Mouse (Mus musculus) ZHBTc4 (cell line): Measurements from ENCODE around the gene Xirp2.
"Not testable (repeated sequence)": the region's sequence is repeated elsewhere in the genome, so short reads cannot be mapped to it uniquely, and the experiment has no call there.

Source experiments
- DNase-seq: peaks from one replicate; pipeline ENCODE4 v3.0.0-alpha.2; 2011; ENCODE audit warnings: low read depth, low spot score

Xirp2 gene

DNA sequence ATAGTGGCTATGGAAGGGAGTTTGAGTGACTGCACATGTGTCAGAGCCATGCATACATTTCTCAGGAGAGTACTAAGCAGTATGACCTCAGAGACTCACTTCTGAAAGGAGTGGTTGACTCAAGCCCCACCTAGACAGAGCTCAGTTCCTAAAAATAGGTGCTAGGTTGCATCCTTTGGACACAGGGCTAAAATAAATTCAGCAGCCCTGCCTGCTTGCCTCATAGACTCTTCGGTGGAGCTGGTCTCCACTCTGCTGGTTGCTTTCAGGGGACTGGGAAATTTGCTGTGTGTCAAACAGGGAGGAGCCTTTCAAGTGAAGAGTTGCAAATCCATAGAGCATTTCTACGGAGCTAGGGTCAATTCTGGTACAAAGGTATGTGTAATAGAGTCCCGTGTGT, at the start of gene Xirp2:
Xirp2 (plus strand) TSS at position 223 of the 400 bp plus-strand sequence.
- no peak for DNase-seq

DNA sequence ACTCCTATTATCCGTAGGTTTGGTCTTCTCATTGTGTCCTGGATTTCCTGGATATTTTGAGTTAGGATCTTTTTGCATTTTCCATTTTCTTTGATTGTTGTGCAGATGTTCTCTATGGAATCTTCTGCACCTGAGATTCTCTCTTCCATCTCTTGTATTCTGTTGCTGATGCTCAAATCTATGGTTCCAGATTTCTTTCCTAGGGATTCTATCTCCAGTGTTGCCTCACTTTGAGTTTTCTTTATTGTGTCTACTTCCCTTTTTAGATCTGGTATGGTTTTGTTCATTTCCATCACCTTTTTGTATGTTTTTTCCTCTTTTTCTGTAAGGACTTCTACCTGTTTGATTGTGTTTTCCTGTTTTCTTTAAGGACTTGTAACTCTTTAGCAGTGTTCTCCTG, 32.4 kb upstream of the Xirp2 start, which contains the start of gene Gm21830:
Gm21830 (plus strand) TSS at position 301 of the 400 bp plus-strand sequence.
- not testable (repeated sequence) for DNase-seq

DNA sequence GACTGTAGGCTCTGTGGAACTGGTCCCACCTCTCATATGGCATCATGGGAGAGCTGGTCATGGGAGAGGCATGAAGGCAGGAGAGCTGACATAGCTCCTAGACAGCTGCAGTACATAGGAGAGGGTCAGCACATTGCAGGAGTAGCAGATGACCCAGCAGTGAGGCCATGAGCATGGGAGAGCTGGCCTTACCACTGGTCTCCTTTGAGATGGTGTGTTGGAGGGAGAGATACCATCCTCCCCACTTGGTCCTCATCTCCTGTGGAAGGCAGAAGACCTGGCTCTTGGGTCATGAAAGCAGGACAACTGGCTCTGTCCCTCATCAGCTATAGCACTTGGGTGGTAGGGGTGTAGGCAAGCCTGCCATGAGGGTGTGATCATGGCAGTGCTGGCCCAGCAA, 24.9 kb upstream of the Xirp2 start:
- DNase-seq = no peak

GRCm38 (mm10) chr2:67422799-67423198, 23.0 kb upstream of the Xirp2 start:
- DNase-seq = no peak

- no peak for DNase-seq
These were observed 12.7 kb upstream of the Xirp2 start, which contains the start of gene Gm26727 for GRCm38 (mm10) chr2:67433081-67433480. TSS of gene Gm26727 (minus strand) at chr2:67433181.

GRCm38 (mm10) chr2:67438309-67438708, 7.5 kb upstream of the Xirp2 start:
- no peak for DNase-seq

DNA sequence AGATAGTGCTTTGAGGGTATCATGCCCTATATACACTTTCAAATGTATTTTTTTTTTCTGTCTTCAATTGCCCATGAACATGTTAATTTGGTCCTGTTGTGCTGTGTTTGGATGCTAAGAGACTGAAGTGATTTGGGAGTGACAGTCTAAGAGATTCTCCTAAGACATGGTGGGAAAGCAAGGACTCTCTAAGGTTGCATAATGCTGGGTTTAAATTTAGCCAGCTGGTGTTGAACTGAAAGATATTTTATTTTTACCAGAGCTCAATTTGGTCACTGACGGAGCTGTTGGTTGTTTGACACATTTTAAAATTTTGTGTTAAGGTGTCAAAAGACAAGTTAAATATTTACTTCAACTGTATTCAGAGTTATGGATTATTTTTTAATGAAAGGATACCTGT, 970 bp downstream of the Xirp2 start:
- no peak for DNase-seq

DNA sequence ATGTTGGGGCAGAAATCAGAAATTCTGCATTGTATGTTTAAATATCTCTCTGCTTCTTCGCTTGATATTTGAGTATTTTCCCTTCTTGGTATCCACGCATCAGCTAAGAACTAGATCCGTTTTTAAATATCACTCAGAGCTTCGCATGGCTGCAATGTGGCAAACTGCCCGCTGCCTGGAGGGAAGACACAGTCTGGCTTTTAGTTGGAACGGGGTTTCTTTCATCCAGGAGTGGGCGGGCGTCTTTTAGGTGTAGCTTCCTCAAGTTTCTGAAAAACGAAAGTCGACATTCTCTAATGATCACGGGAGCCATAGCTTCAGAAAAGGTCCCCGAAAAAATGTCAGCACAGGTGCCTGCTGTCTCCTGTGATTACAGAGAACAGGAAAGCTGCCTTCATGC, 1.4 kb downstream of the Xirp2 start:
- DNase-seq = no peak

DNA sequence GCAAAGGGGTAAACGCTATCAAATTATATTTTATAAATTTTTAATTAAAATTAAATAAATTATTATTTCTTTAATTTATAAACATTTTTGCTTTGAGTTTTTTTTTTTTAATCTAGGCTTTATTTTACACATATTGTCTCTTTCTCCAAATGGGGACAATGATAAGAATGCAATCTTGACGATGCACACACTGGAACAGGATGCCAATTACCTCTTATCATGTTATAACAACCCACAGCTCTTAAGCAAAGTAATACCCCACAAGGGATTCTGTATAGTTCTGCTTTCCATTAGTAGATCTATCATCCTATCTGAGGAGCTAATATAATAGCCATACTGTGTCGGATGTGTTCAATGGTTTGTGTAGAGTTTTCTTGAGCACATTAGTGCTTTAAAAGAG, 15.1 kb downstream of the Xirp2 start:
- DNase-seq = no peak

DNA sequence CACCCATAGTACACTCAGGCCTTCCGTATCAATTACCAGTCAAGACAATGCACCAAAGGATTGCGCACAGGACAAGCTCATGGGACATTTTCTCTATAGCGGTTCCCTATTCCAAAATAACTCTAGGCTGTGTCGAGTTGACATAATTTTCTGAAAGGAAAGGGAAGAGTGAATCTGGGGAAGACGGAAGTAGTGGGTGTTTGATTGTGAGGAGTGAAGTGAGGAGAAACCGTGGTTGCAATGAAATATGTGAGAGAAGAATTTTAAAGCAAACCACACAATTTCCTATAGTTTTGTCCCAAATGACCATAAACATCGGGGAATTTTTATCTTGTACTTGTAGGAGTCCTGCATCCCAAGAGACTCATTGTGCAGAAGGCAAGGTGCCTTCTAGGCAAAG, 21.2 kb downstream of the Xirp2 start:
- DNase-seq = no peak

DNA sequence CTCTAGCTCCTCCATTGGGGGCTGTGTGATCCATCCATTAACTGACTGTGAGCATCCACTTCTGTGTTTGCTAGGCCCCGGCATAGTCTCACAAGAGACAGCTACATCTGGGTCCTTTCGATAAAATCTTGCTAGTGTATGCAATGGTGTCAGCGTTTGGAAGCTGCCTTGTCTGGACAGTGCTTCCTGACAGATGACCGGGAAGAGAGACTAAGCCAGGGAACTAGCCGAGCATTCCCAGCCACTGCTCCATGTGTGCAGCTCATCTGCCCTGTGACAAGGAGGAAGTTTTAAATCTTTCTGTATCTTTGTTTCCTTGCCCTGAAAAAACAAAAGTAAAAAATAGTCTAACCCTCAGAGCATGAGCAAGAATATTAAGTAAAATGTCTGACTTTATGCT, 24.2 kb downstream of the Xirp2 start:
- not testable (repeated sequence) for DNase-seq

- DNase-seq = peak; percentile 72
These were observed 32.0 kb downstream of the Xirp2 start for GRCm38 (mm10) chr2:67477753-67478152.

DNA sequence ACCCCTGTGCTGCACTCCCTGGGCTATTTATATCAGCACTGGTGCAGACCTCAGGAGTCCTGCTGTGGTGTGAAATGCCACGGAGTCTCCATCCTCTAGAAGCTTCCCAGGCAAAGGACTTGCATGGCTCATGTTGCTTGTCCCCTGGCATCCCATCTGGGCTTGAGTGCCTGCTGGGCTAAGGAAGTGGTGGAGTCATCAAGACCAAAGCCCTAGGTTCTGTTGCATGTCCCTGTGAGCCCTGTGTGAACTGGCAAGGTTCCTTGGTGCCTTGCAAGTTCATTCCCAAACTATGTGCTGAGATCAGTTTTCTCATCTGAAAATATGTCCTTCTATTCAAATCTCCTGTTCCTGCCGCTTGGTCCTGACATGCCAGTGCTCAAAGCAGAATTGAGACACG, 35.2 kb downstream of the Xirp2 start:
- no peak for DNase-seq

GRCm38 (mm10) chr2:67486721-67487120, 40.9 kb downstream of the Xirp2 start:
- no peak for DNase-seq

- no peak for DNase-seq
These were observed 41.4 kb downstream of the Xirp2 start for GRCm38 (mm10) chr2:67487162-67487561.

DNA sequence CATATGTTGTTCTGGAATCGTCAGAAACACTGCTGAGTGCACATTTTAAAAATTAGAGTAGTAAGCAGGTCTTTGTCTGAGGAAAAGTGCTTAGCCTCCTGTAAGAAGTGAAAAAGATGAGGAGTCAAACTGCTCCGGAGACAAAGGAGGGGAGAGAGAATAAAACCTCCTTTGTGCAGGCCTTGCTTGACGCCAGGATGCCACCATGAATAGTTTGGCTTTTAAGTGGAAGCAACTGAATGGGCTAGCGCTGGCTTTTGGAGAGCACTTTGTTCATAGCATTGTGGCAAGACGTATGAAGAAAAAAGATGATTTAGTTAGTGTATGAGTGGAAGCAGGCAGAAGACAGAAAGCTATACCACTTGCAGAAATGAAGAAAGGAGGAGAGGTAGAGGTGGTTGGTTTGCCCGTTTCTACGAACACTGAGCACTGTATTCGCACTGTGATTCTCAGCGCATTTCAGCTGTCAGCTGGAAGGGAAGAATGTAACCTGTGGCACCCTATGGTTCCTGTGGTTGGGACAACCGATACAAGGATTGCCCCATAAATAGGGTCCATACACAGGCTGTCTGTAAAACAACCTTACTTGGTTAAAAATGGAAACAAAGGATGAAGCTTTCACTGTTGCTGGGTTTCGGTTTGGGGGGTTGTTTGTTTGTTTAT, 42.8 kb downstream of the Xirp2 start:
- DNase-seq = no peak

DNA sequence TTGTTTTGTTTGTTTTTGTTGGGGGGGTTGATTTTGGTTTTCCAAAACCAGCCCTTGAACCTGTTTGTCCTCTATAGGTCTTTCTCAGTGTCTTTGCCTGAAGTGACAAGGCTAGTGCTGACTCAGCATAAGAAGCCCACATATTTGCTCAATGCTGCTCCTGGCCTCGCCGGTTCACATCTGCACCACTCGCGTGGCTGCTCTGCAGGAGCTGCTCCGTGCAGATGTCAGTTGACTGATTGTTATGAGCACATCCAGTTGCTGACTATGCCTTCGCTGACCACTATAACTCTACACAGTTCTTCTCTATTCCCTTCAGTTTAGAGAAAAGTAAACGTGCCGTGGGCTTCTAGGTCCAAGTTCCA, 43.3 kb downstream of the Xirp2 start:
- no peak for DNase-seq

DNA sequence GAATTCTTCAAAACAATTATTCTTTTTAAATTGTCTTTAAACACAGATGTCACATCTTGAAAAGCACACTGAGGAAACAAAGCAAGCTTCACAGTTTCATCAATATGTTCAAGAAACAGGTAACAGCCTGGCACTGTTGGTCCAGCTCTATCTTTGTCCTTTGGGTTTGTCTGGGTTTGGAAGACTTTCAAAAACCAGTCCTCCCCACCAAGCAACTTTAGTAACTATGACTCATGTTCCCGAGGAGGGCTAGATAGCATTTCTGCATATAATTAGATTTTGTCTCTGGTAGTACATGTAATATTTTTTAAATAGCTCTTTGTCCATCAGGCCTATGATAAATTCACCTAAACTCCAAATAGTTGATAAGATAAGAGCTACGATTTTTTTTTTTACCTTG, 59.7 kb downstream of the Xirp2 start:
- DNase-seq = no peak

GRCm38 (mm10) chr2:67516405-67516804, 70.6 kb downstream of the Xirp2 start:
- no peak for DNase-seq

GRCm38 (mm10) chr2:67535347-67535746, 89.5 kb downstream of the Xirp2 start:
- no peak for DNase-seq

GRCm38 (mm10) chr2:67539426-67539825, 93.6 kb downstream of the Xirp2 start:
- DNase-seq = no peak

DNA sequence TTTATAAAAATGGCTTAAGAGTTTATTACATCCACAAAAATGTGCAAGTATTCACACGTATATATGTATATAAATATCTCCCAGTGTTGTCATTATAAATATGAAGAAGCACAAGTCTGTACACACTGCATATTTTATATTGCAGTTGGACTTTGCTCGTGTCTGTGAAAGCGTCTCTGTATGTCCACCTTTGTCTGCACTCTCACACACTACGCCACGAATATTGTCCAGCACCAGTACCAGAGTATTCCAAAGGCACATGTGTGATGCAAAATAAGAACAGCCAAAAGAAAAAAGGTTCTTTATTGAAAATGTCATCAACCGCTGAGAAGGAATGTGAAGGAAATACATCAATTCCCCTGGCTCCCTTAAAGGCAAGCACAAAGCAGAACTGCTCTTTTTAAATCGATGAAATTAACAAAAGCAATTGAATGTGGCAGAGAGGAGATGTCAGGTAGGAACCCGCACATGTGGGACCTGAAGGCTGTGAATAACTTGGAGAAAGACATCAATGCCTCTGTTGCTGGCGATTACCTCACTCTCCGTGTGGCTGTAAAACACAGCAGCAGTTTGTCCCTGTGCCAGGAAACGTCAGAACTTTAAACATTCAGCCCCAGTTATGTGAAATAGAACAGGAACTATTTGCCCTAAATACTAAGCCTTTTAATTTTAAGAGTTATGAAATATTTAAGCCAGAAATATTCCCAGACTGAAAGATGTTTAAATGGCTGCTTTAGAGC, 96.3 kb downstream of the Xirp2 start:
- DNase-seq = no peak

DNA sequence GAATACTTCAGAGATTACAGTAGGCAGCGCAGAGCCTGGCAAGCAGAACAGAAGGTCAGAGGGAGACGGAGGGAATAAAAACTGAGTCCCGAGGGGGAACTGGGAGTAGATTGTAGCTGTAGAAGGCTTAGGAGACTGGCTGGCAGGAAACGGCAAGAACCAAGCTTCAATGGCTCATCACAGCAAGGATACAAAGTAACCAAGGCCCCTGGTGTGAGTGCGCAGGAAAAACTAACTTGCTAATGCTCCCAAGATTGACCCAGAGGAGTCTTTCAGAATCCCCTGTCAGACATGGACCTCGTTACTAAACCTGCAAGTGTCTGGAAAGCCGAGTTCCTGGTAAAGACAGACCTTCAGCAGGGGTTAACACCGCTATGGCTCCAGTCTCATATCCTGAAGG, 98.6 kb downstream of the Xirp2 start:
- no peak for DNase-seq
